Mouse (Mus musculus): ENCODE measurements at regions not wholly inside any gene's neighbourhood (a gene's known extent, or its start where the extent isn't known, plus 50 kb on each side); places are given as distances from the start of the nearest gene placed in this dataset.
"Not testable (repeated sequence)": the region's sequence is repeated elsewhere in the genome, so short reads cannot be mapped to it uniquely, and the experiment has no call there.

GRCm38 (mm10) chr12:80055894-80056293, 56.9 kb downstream of the Zfp36l1 start:
- H3K4me3 ChIP-seq; H3K27ac ChIP-seq; H3K36me3 ChIP-seq; ATAC-seq (ENCODE audit: insufficient number of reproducible peaks, insufficient read depth, low FRiP score, low TSS enrichment); H3K9me3 ChIP-seq; H3K27me3 ChIP-seq; H3K9ac ChIP-seq; H3K4me2 ChIP-seq (replicated peaks): not testable (repeated sequence)
- peaks cover 12% of the 10 kb centered on the region; the same call in 1 of the 2 replicates for H3K4me1 ChIP-seq
- 93% methylated on average over 1 of the region's 1 CpGs for WGBS

GRCm38 (mm10) chr12:80055394-80055793, 57.4 kb downstream of the Zfp36l1 start:
- Histone ChIP-seq H3K4me1 (peaks cover 8% of the 10 kb centered on the region; the same call in 1 of the 2 replicates), H3K9me3 (no peaks in the 10 kb centered on the region), H3K4me2 (replicated peaks) (no peak overlapping the region), H3K27ac (no peak overlapping the region), H3K4me3 (no peak overlapping the region), H3K27me3 (no peaks in the 10 kb centered on the region), H3K9ac (no peak overlapping the region), H3K36me3 (no peaks in the 10 kb centered on the region)
- no peak for ATAC-seq (ENCODE audit: insufficient number of reproducible peaks, insufficient read depth, low FRiP score, low TSS enrichment)
- 62% methylated on average over 2 of the region's 2 CpGs for WGBS

GRCm38 (mm10) chr12:80054655-80055037, 58.2 kb downstream of the Zfp36l1 start:
- no peak for ATAC-seq (ENCODE audit: insufficient number of reproducible peaks, insufficient read depth, low FRiP score, low TSS enrichment)
- no peaks in the 10 kb centered on the region for H3K9me3 ChIP-seq
- WGBS: 87% methylated on average over 3 of the region's 3 CpGs
- no peaks in the 10 kb centered on the region for H3K36me3 ChIP-seq
- peaks cover under 1% of the 10 kb centered on the region; the same call in 1 of the 2 replicates for H3K4me1 ChIP-seq
- no peak overlapping the region for H3K4me3 ChIP-seq
- H3K4me2 ChIP-seq (replicated peaks): no peak overlapping the region
- no peak overlapping the region for H3K9ac ChIP-seq
- H3K27me3 ChIP-seq: no peaks in the 10 kb centered on the region
- H3K27ac ChIP-seq: no peak overlapping the region

- Histone ChIP-seq H3K4me3 (no peak overlapping the region), H3K27ac (no peak overlapping the region), H3K9me3 (no peaks in the 10 kb centered on the region), H3K4me1 (no peaks in the 10 kb centered on the region), H3K27me3 (no peaks in the 10 kb centered on the region), H3K9ac (no peak overlapping the region), H3K4me2 (replicated peaks) (no peak overlapping the region), H3K36me3 (no peaks in the 10 kb centered on the region)
- no peak for ATAC-seq (ENCODE audit: insufficient number of reproducible peaks, insufficient read depth, low FRiP score, low TSS enrichment)
- WGBS: 83% methylated on average over 9 of the region's 9 CpGs
These were observed 58.7 kb downstream of the Zfp36l1 start for GRCm38 (mm10) chr12:80053902-80054654.

GRCm38 (mm10) chr12:80048215-80048979, 64.4 kb downstream of the Zfp36l1 start:
- ATAC-seq (ENCODE audit: insufficient number of reproducible peaks, insufficient read depth, low FRiP score, low TSS enrichment): no peak
- 84% methylated on average over 4 of the region's 4 CpGs for WGBS
- Histone ChIP-seq H3K27ac (no peak overlapping the region), H3K9ac (no peak overlapping the region), H3K9me3 (no peaks in the 10 kb centered on the region), H3K4me2 (replicated peaks) (no peak overlapping the region), H3K4me3 (no peak overlapping the region), H3K36me3 (no peaks in the 10 kb centered on the region), H3K4me1 (no peaks in the 10 kb centered on the region), H3K27me3 (no peaks in the 10 kb centered on the region)

GRCm38 (mm10) chr12:80046625-80047303, 66.0 kb downstream of the Zfp36l1 start:
- Histone ChIP-seq H3K4me3 (no peak overlapping the region), H3K9me3 (no peaks in the 10 kb centered on the region), H3K4me2 (replicated peaks) (no peak overlapping the region), H3K27ac (no peak overlapping the region), H3K27me3 (no peaks in the 10 kb centered on the region), H3K36me3 (no peaks in the 10 kb centered on the region), H3K4me1 (no peaks in the 10 kb centered on the region), H3K9ac (no peak overlapping the region)
- 82% methylated on average over 6 of the region's 6 CpGs for WGBS
- ATAC-seq (ENCODE audit: insufficient number of reproducible peaks, insufficient read depth, low FRiP score, low TSS enrichment): no peak

GRCm38 (mm10) chr12:80041510-80042324, 71.1 kb downstream of the Zfp36l1 start:
- Histone ChIP-seq H3K9me3 (no peaks in the 10 kb centered on the region), H3K4me1 (no peaks in the 10 kb centered on the region), H3K27ac (no peak overlapping the region), H3K36me3 (no peaks in the 10 kb centered on the region), H3K9ac (no peak overlapping the region), H3K4me3 (no peak overlapping the region), H3K27me3 (no peaks in the 10 kb centered on the region), H3K4me2 (replicated peaks) (no peak overlapping the region)
- ATAC-seq (ENCODE audit: insufficient number of reproducible peaks, insufficient read depth, low FRiP score, low TSS enrichment): no peak
- WGBS: 85% methylated on average over 11 of the region's 11 CpGs

GRCm38 (mm10) chr12:80041012-80041411, 71.8 kb downstream of the Zfp36l1 start:
- WGBS: 85% methylated on average over 6 of the region's 6 CpGs
- no peak overlapping the region for H3K27ac ChIP-seq
- no peak overlapping the region for H3K9ac ChIP-seq
- no peaks in the 10 kb centered on the region for H3K4me1 ChIP-seq
- no peak overlapping the region for H3K4me2 ChIP-seq (replicated peaks)
- H3K9me3 ChIP-seq: no peaks in the 10 kb centered on the region
- no peak overlapping the region for H3K4me3 ChIP-seq
- no peaks in the 10 kb centered on the region for H3K27me3 ChIP-seq
- H3K36me3 ChIP-seq: no peaks in the 10 kb centered on the region
- no peak for ATAC-seq (ENCODE audit: insufficient number of reproducible peaks, insufficient read depth, low FRiP score, low TSS enrichment)

GRCm38 (mm10) chr12:80040233-80040632, 72.6 kb downstream of the Zfp36l1 start:
- H3K36me3 ChIP-seq: no peaks in the 10 kb centered on the region
- 91% methylated on average over 9 of the region's 9 CpGs for WGBS
- H3K9ac ChIP-seq: no peak overlapping the region

GRCm38 (mm10) chr12:80039150-80039549, 73.7 kb downstream of the Zfp36l1 start:
- no peak overlapping the region for H3K4me2 ChIP-seq (replicated peaks)
- H3K27ac ChIP-seq: no peak overlapping the region
- H3K4me1 ChIP-seq: peaks cover 10% of the 10 kb centered on the region
- no peak overlapping the region for H3K4me3 ChIP-seq
- no peaks in the 10 kb centered on the region for H3K36me3 ChIP-seq
- WGBS: 88% methylated on average over 1 of the region's 1 CpGs
- H3K27me3 ChIP-seq: no peaks in the 10 kb centered on the region
- ATAC-seq (ENCODE audit: insufficient number of reproducible peaks, insufficient read depth, low FRiP score, low TSS enrichment): no peak
- no peak overlapping the region for H3K9ac ChIP-seq
- no peaks in the 10 kb centered on the region for H3K9me3 ChIP-seq

More at GRCm38 (mm10) chr12:80040233-80040632, 72.6 kb downstream of the Zfp36l1 start:
- no peak overlapping the region for H3K4me3 ChIP-seq
- H3K4me1 ChIP-seq: peaks cover 4% of the 10 kb centered on the region
- H3K27ac ChIP-seq: no peak overlapping the region
- H3K9me3 ChIP-seq: no peaks in the 10 kb centered on the region
- no peak for ATAC-seq (ENCODE audit: insufficient number of reproducible peaks, insufficient read depth, low FRiP score, low TSS enrichment)
- H3K27me3 ChIP-seq: no peaks in the 10 kb centered on the region
- no peak overlapping the region for H3K4me2 ChIP-seq (replicated peaks)

Data from embryonic facial prominence, embryonic 12.5 days (tissue).